Mouse (Mus musculus): ENCODE results near the gene Slc6a14.

Slc6a14 gene

GRCm38 (mm10) chrX:21714829-21715228 lies at the start of gene Slc6a14:
Gene Slc6a14, plus strand, starts transcription at chrX:21714896.
- DNase-seq (ENCODE audit: low spot score) = no peak

GRCm38 (mm10) chrX:21670896-21671295 lies 43.8 kb upstream of the Slc6a14 start:
- no peak for DNase-seq (ENCODE audit: low spot score)

- no peak for DNase-seq (ENCODE audit: low spot score)
Measured at GRCm38 (mm10) chrX:21695220-21695619, 19.5 kb upstream of the Slc6a14 start.

- DNase-seq (ENCODE audit: low spot score) = no peak
Measured at GRCm38 (mm10) chrX:21695687-21696086, 19.0 kb upstream of the Slc6a14 start.

GRCm38 (mm10) chrX:21701646-21702045 lies 13.1 kb upstream of the Slc6a14 start:
- DNase-seq (ENCODE audit: low spot score) = no peak

GRCm38 (mm10) chrX:21704470-21704869 lies 10.2 kb upstream of the Slc6a14 start:
- no peak for DNase-seq (ENCODE audit: low spot score)

- no peak for DNase-seq (ENCODE audit: low spot score)
Measured at GRCm38 (mm10) chrX:21715293-21715692, 597 bp downstream of the Slc6a14 start.

GRCm38 (mm10) chrX:21716885-21717284 lies 2.2 kb downstream of the Slc6a14 start:
- no peak for DNase-seq (ENCODE audit: low spot score)

- no peak for DNase-seq (ENCODE audit: low spot score)
Measured at GRCm38 (mm10) chrX:21744997-21745396, 30.3 kb downstream of the Slc6a14 start, which contains the start of gene Gm28269. Gene Gm28269, minus strand, starts transcription at chrX:21745097.

Data from urinary bladder, postnatal 10 days (tissue).